Mouse (Mus musculus): Measurements from ENCODE around the gene Rpl9. TPM values are rescaled to one million over a fixed set of nuclear protein-coding genes. Genes with fewer than 3 reads are reported as not detected.

The Rpl9 gene
- polyA plus RNA-seq, 1 experiment from 2014 or later = 747 TPM

DNA sequence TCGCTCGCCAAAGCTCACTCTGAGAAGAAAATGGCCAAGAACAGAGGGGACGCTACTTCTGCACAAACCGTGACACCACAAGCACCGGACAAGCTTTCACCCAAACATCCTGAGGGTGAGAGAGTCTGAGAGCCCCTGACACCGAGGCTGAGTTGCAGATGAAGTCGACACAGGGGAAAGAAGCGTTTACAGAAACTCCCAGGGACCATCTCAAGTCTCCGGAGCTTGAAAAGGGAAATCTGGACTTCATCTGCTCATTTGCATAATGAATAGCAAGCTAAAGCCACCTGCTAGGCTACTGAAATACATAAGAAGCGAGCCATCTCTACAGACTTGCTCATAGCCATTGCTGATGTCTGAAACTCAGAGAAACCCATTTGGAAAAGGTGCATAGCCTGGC, 27.9 kb upstream of the Rpl9 start:
- 66% methylated on average over 10 of the region's 10 CpGs for WGBS

DNA sequence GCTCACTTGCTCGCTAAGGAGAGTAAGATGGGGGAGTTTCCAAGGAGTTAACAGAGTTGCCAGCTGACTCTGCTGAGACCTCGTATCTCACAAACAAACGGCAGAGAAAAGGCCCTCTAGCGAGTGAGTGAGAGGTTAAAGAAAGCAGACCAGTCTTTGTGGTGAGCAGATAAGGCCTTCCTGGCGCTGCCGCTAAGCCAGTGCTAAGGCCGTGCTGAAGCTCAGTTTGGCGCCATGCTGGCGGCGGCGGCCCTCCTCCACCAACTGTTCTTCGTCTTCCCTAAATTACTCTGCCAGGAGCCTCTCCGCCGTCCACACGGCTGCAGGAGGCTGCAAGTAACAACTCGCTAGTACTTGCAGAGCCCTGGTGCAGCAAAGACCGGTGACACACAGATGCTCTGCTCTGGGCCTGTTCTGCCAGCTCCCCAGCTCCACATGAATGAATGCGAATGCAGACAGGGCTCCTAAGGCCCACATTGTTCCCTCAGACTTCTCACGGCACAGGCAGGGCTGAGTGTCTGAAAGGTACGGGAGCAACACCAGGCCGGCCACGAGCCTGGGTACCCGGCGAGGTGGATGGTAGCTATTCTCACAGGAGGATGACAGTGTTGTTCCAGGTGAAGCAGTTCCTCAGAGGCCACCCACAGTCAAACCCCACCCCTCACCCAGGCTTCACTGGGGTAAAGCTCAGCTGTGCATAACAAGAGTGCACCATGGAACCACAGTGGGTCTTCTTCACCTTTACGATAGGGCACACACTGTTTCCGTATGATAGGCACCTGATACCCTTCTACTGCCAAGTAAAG, 24.6 kb upstream of the Rpl9 start:
- Histone ChIP-seq H3K27me3 (no peaks in the 10 kb centered on the region), H3K4me2 (peak overlapping the region; percentile 23; the same call in 1 of the 2 replicates), H3K4me3 (replicated peaks) (no peak overlapping the region), H3K4me1 (peaks cover 8% of the 10 kb centered on the region; the same call in 1 of the 2 replicates), H3K9me3 (no peaks in the 10 kb centered on the region), H3K27ac (no peak overlapping the region), H3K36me3 (replicated peaks) (peaks cover 57% of the 10 kb centered on the region), H3K9ac (no peak overlapping the region)
- ATAC-seq (ENCODE audit: low FRiP score) = no peak
- WGBS = 17% methylated on average over 26 of the region's 26 CpGs

More for the DNA sequence above, 27.9 kb upstream of the Rpl9 start:
- H3K9ac ChIP-seq = no peak overlapping the region
- no peaks in the 10 kb centered on the region for H3K9me3 ChIP-seq
- no peak overlapping the region for H3K4me2 ChIP-seq
- no peak overlapping the region for H3K4me3 ChIP-seq (replicated peaks)
- no peak overlapping the region for H3K27ac ChIP-seq
- H3K4me1 ChIP-seq = peaks cover 8% of the 10 kb centered on the region; the same call in 1 of the 2 replicates
- peaks cover 68% of the 10 kb centered on the region for H3K36me3 ChIP-seq (replicated peaks)
- H3K27me3 ChIP-seq = no peaks in the 10 kb centered on the region
- ATAC-seq (ENCODE audit: low FRiP score) = no peak

DNA sequence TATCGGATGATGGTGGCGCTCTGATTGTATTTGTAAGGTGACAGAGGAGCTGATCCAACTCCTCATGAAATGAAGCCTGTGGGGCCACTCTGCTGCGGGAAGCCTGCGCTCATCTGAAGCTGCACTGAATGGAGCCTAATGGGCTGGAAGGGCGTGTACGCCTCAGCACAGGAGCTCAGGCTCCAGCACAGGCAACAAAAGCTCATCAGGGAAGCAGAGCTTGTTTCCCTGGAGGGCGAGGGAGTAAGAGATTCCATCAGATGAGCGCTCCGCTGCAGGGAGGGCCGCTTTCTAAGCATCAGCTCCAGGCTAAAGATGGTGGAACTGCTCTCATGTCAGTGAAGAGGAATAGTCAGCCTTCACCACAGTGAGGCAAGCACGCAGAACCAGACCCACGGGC, 16.7 kb upstream of the Rpl9 start:
- 22% methylated on average over 12 of the region's 12 CpGs for WGBS
- Histone ChIP-seq H3K36me3 (replicated peaks) (peaks cover 53% of the 10 kb centered on the region), H3K27ac (peak overlapping the region; percentile 50; the same call in 1 of the 2 replicates), H3K4me3 (replicated peaks) (no peak overlapping the region), H3K4me1 (peaks cover 6% of the 10 kb centered on the region), H3K9ac (peak overlapping the region; percentile 27; the same call in 1 of the 2 replicates), H3K9me3 (no peaks in the 10 kb centered on the region), H3K4me2 (no peak overlapping the region), H3K27me3 (no peaks in the 10 kb centered on the region)
- no peak for ATAC-seq (ENCODE audit: low FRiP score)

DNA sequence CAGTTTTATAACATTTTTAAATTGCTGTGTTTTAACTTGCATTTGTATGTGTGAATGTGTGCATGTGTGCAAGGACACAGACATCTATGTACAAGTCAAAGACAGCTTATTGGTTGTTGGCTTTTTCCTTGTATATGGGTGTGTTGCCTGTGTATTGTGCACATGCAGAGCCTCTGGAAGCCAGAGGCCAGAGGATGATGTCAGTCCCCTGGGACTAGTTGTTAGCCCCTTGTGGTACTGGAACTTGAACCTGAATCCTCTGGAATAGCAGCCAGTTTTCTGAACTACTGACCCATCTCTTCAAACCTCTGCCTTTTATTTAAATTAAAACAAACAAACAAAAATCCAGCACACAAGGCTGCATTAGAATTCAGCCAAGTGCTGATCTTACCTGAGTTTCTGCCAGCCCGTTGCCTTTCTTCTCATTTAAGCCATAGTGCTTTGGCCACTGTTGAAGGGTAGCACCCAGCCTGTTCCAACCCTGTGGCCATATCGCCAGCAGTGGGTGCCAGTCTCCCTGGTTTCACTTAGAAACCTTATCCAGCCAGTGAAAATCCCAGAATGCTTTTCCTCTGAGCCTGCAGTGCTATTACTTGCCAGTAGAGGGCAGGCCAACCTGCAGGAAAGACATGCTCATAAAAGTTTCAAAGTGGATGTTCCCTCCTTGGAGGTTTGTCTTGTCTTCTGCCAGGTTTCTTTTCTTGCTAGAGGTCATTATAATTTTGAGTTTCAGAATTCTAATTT, 10.2 kb upstream of the Rpl9 start:
- Histone ChIP-seq H3K4me1 (no peaks in the 10 kb centered on the region), H3K9me3 (no peaks in the 10 kb centered on the region), H3K9ac (no peak overlapping the region), H3K27me3 (no peaks in the 10 kb centered on the region), H3K27ac (no peak overlapping the region), H3K4me2 (no peak overlapping the region), H3K36me3 (replicated peaks) (peaks cover 72% of the 10 kb centered on the region), H3K4me3 (replicated peaks) (no peak overlapping the region)
- ATAC-seq (ENCODE audit: low FRiP score) = peak; percentile 55; the same call in 1 of the 2 replicates
- WGBS = 29% methylated on average over 2 of the region's 2 CpGs

DNA sequence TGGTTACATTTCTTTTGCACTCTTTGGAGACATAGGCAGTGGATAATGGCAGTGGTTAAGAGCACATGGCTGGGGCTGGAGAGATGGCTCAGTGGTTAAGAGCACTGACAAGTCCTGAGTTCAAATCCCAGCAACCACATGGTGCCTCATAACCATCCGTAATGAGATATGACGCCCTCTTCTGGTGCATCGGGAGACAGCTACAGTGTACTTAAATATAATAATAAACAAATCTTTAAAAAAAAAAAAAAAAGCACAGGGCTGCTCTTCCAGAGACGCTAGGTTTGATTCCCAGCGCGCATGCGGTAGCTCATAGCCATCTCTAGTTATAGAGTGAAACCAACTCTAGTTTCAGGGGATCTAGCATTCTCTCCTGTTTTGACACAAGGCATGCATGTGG, 3.2 kb upstream of the Rpl9 start:
- Histone ChIP-seq H3K27me3 (no peaks in the 10 kb centered on the region), H3K4me2 (no peak overlapping the region), H3K9ac (no peak overlapping the region), H3K9me3 (no peaks in the 10 kb centered on the region), H3K4me3 (replicated peaks) (no peak overlapping the region), H3K4me1 (peaks cover 11% of the 10 kb centered on the region), H3K27ac (no peak overlapping the region), H3K36me3 (replicated peaks) (peaks cover 43% of the 10 kb centered on the region)
- ATAC-seq (ENCODE audit: low FRiP score) = no peak
- 92% methylated on average over 7 of the region's 7 CpGs for WGBS

DNA sequence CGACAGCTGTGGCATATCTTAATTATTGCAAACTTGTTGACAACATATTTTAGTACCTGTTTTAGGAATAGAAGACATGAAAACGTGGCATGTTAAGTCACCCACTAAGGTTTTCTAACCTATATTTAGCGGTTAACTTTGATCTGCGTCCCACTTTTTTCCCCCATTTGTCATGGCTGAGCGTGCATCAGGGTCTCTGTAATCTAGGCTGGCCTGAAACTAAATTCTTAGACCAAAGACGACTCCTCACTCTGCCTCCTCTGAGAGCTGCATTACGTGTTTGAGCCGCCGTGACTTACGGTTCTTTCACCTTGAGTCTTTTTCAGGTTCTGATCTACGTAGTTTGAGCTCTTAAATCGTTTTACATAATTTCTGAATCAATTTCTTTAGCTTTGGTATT, 509 bp upstream of the Rpl9 start:
- Histone ChIP-seq H3K9me3 (no peaks in the 10 kb centered on the region), H3K27ac (0 out of 2 replicates have a peak overlapping the region, but pooled peaks have one; percentile 66), H3K4me2 (peak overlapping the region; percentile 84), H3K27me3 (no peaks in the 10 kb centered on the region), H3K4me3 (replicated peaks) (peak overlapping the region; percentile 98), H3K9ac (peak overlapping the region; percentile 78), H3K36me3 (replicated peaks) (peaks cover 41% of the 10 kb centered on the region), H3K4me1 (peaks cover 20% of the 10 kb centered on the region)
- ATAC-seq (ENCODE audit: low FRiP score) = peak; percentile 51
- WGBS = 3% methylated on average over 12 of the region's 12 CpGs

DNA sequence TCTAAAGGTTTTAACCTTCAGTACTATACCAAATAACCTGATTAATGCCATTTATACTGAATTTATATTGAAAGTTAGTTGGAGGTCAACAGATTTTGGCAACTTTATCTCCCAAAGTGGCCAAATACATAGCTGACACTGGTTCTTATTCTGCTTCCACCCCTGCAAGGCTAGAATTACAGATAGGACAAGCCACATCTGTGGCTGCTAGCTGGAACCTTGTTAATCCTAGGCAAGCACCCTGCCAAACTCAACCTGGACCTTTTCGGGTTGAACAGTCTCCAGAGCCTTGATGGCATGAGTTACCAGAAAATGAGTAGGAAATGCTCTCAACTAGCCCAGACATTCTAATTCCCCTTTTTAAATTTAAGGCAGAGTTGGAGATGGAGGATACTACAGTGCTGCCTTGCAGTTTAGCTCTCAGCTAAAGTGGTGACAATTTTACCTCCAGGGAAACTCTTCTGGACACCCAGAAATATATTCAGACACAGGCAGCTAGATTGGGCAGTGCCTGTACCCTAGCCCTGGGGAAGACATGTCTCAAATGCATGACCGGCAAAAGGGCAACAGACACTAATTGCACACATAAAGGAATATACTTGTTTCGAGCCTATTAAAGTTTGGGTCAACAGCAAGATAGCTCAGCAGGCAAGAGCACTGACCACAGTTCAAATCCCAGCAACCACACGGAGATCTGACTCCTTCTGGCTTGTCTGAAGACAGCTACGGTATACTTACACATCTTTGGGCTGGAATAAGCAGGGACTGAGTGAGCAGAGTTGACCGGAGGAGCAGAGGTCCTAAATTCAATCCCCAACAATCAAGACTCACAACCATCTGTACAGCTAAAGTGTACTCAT, 4.0 kb downstream of the Rpl9 start:
- Histone ChIP-seq H3K4me3 (replicated peaks) (no peak overlapping the region), H3K27ac (no peak overlapping the region), H3K27me3 (no peaks in the 10 kb centered on the region), H3K9me3 (no peaks in the 10 kb centered on the region), H3K4me1 (peaks cover 20% of the 10 kb centered on the region), H3K9ac (no peak overlapping the region), H3K4me2 (no peak overlapping the region), H3K36me3 (replicated peaks) (peaks cover 36% of the 10 kb centered on the region)
- no peak for ATAC-seq (ENCODE audit: low FRiP score)
- WGBS = 80% methylated on average over 6 of the region's 6 CpGs

DNA sequence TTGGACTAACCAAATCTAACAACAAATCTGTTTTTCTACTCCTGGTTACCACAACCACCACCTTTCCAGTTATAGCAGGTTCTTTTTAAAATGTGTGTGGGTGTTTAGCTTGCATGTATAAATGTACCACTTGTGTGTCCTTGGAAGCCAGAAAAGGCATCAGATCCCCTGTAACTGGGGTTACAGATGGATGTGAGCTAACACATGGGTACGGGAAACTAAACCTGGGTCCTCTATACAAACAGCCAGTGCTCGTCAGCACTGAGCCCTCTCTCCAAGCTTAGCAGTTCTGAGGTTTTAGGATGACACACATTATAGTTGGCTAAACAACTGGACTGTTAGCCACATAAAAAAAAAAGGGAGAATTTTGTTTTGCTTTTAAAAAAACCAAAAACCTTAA, 5.5 kb downstream of the Rpl9 start:
- no peak for ATAC-seq (ENCODE audit: low FRiP score)

DNA sequence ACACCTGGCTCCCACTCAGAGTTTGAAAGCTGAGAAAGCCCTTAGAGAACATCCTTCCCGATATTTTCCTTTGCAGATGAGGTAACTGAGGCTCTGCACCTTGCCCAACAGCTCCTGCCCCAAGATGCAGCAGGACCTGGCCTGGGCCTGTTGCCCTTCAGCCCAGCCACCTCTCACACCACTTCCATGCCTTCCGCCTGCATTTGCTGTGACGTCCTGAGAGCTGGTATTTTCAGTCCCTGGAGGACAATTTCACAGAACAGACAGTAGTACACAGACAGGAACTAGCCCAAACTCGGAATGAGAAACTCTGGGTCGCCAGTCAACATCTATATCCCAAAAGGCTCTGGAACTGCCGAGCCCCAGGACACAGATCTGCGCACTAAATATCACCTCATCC, 16.5 kb downstream of the Rpl9 start:
- no peaks in the 10 kb centered on the region for H3K36me3 ChIP-seq (replicated peaks)
- WGBS = 91% methylated on average over 7 of the region's 7 CpGs
- H3K27me3 ChIP-seq = no peaks in the 10 kb centered on the region
- no peak overlapping the region for H3K4me2 ChIP-seq
- H3K4me1 ChIP-seq = no peaks in the 10 kb centered on the region
- no peak overlapping the region for H3K9ac ChIP-seq
- ATAC-seq (ENCODE audit: low FRiP score) = no peak
- H3K27ac ChIP-seq = no peak overlapping the region
- H3K4me3 ChIP-seq (replicated peaks) = no peak overlapping the region
- H3K9me3 ChIP-seq = no peaks in the 10 kb centered on the region

More for the DNA sequence above, 5.5 kb downstream of the Rpl9 start:
- Histone ChIP-seq H3K36me3 (replicated peaks) (peaks cover 36% of the 10 kb centered on the region), H3K4me1 (peaks cover 20% of the 10 kb centered on the region), H3K9me3 (no peaks in the 10 kb centered on the region), H3K27ac (no peak overlapping the region), H3K27me3 (no peaks in the 10 kb centered on the region), H3K9ac (no peak overlapping the region), H3K4me3 (replicated peaks) (no peak overlapping the region), H3K4me2 (no peak overlapping the region)
- WGBS = 75% methylated on average over 2 of the region's 2 CpGs

DNA sequence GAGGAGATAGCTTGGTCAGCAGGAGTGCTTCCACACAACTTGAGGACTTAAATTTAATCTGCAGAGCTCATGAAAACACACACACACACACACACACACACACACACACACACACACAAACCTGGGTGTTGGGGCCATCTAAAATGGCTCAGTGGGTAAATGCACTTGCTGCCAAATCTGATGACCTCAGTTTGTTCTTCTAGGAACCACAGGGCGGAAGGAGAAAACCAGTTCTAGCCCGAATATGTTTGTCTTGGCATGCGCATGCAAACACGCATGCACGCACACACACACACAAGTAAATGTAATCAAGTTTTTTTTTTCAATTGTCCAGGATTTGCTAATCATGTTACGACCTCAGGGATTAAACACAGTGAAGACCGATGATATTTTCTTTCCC, 19.7 kb downstream of the Rpl9 start:
- H3K9me3 ChIP-seq = no peaks in the 10 kb centered on the region
- H3K27ac ChIP-seq = no peak overlapping the region
- no peaks in the 10 kb centered on the region for H3K4me1 ChIP-seq
- H3K4me2 ChIP-seq = no peak overlapping the region
- WGBS = 97% methylated on average over 7 of the region's 7 CpGs
- ATAC-seq (ENCODE audit: low FRiP score) = no peak
- no peaks in the 10 kb centered on the region for H3K36me3 ChIP-seq (replicated peaks)
- H3K9ac ChIP-seq = no peak overlapping the region
- no peak overlapping the region for H3K4me3 ChIP-seq (replicated peaks)
- H3K27me3 ChIP-seq = no peaks in the 10 kb centered on the region

DNA sequence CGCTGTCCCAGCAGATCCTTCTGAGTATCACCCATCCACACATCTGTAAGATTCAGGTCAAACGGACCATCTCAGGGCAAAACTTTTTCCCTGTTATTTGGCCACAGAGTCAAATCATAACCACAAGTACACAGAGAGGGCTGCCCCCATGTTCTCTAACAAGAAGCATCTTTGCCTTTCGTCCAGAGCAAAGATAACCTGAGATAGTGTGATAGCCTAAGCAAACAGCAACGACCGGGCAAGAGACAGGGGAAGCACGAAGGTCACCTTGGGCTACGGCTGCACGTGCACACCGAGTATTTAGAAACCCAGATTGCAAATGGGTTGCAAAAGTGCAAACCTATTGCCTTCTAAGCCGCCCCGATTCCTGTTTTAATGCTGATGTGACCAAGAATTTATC, 23.4 kb downstream of the Rpl9 start:
- no peak overlapping the region for H3K9ac ChIP-seq
- no peaks in the 10 kb centered on the region for H3K9me3 ChIP-seq
- H3K27ac ChIP-seq = no peak overlapping the region
- H3K4me1 ChIP-seq = no peaks in the 10 kb centered on the region
- H3K36me3 ChIP-seq (replicated peaks) = no peaks in the 10 kb centered on the region
- H3K27me3 ChIP-seq = no peaks in the 10 kb centered on the region
- WGBS = 93% methylated on average over 11 of the region's 11 CpGs
- no peak for ATAC-seq (ENCODE audit: low FRiP score)
- no peak overlapping the region for H3K4me2 ChIP-seq
- no peak overlapping the region for H3K4me3 ChIP-seq (replicated peaks)

DNA sequence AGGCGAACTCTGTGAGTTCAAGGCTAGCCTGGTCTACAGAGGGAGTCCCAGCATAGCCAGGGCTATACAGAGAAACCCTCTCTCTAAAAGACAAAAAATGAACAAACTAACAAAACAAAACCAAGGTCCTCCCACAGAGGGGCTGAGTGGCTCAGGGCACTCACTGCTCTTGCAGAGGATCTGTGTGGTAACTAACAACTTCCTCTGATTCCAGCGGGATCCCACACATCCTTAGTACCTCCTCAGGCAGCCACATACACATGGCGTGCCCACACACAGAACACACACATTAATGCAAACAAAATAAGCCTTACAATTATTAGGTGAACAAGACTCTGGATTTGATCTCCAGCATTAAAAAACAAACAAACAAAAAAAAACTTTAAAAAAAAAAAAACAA, 33.5 kb downstream of the Rpl9 start:
- 85% methylated on average over 3 of the region's 3 CpGs for WGBS
- H3K4me2 ChIP-seq = no peak overlapping the region
- H3K4me3 ChIP-seq (replicated peaks) = no peak overlapping the region
- no peak overlapping the region for H3K9ac ChIP-seq
- H3K36me3 ChIP-seq (replicated peaks) = no peaks in the 10 kb centered on the region
- ATAC-seq (ENCODE audit: low FRiP score) = no peak
- H3K27ac ChIP-seq = no peak overlapping the region
- peaks cover 4% of the 10 kb centered on the region; the same call in 1 of the 2 replicates for H3K9me3 ChIP-seq
- no peaks in the 10 kb centered on the region for H3K4me1 ChIP-seq
- H3K27me3 ChIP-seq = no peaks in the 10 kb centered on the region
